17 mouse cellular contexts compared by ENCODE assay signal in genomic region chr3:59101218-59101986, GRCm38 (mm10). TPM values are rescaled to one million over a fixed set of nuclear protein-coding genes. Genes with fewer than 3 reads are reported as not detected.
DNase-seq lines count a peak whose midpoint lies in the region; ATAC-seq and TF ChIP-seq lines count a peak whose summit lies in the region.
"Had no signal": no experiment of that assay in that cellular context is flagged by ENCODE, and none has a peak within 500 bp of the region (broad histone marks: within the 10 kb centered on the region; RNA-seq: fewer than 3 reads in every experiment).

Gene Gpr171 (minus strand): TSS chr3:59101821.

- no peaks in the 10 kb centered on the region; the same call in 1 of the 2 replicates for H3K79me2 ChIP-seq in CH12.LX (replicated peaks; ENCODE audit: control insufficient read depth, extremely low read depth, insufficient read depth, poor library complexity, severe bottlenecking)

- ATAC-seq in heart, embryonic 16.5 days (replicated peaks; ENCODE audit: extremely low read depth, insufficient read depth, low FRiP score) = no peak
- ATAC-seq in liver, embryonic 16.5 days (ENCODE audit: low read depth) = no peak
- ATAC-seq in stomach, postnatal 0 days (ENCODE audit: low FRiP score, low TSS enrichment) = no peak
- ATAC-seq: intestine, embryonic 16.5 days had no signal

- WGBS in heart, embryonic 16.5 days = 68% methylated on average over 6 of the region's 6 CpGs
- 33% methylated on average over 6 of the region's 6 CpGs for WGBS in liver, embryonic 16.5 days (ENCODE audit: insufficient replicate concordance)
- WGBS in stomach, postnatal 0 days = 72% methylated on average over 6 of the region's 6 CpGs

- DNase-seq in heart, postnatal 14 days = no peak
- peak; percentile 81 for DNase-seq in CH12.LX (ENCODE audit: extremely low read depth)
- DNase-seq in thymus, postnatal 0 days (ENCODE audit: low spot score) = peak; percentile 72
- DNase-seq in kidney, postnatal 4 days = no peak
- no peak for DNase-seq in layer of hippocampus, adult 8-10 months (ENCODE audit: low spot score in 2 of 2)
- DNase-seq in stomach, postnatal 0 days (ENCODE audit: low spot score) = no peak
- DNase-seq: cerebellum, adult 11-12 months; heart, postnatal 36 days; kidney, postnatal 25 days; liver, embryonic 13.5 days; right cerebral cortex, postnatal 14 days had no signal

- no peak for TF ChIP-seq CTCF in CH12.LX (conservative IDR thresholded peaks at IDR 0.05 in 1 of 2, IDR thresholded peaks at IDR 0.05 in 1 of 2; ENCODE audit: low read depth in 2 of 2, low read length in 2 of 2)
- no peak for TF ChIP-seq CTCF in stomach, postnatal 0 days (IDR thresholded peaks at IDR 0.05; ENCODE audit: low read depth)

- no peaks in the 10 kb centered on the region for H3K9me3 ChIP-seq in heart, embryonic 16.5 days (replicated peaks; ENCODE audit: control insufficient read depth, low read length)
- peaks cover 40% of the 10 kb centered on the region for H3K9me3 ChIP-seq in CH12.LX (replicated peaks; ENCODE audit: low read length)
- no peaks in the 10 kb centered on the region for H3K9me3 ChIP-seq in liver, embryonic 16.5 days (replicated peaks; ENCODE audit: control insufficient read depth, low read length)
- H3K9me3 ChIP-seq in stomach, postnatal 0 days (ENCODE audit: control insufficient read depth, low read length) = no peaks in the 10 kb centered on the region
- H3K9me3 ChIP-seq: liver, embryonic 13.5 days had no signal

- no peaks in the 10 kb centered on the region for H3K36me3 ChIP-seq in heart, embryonic 16.5 days (ENCODE audit: control insufficient read depth, insufficient read depth)
- H3K36me3 ChIP-seq in CH12.LX (replicated peaks in 1 of 2; ENCODE audit: control insufficient read depth in 1 of 2, insufficient read depth in 1 of 2, low read length in 1 of 2) = peaks cover 19 to 42% of the 10 kb centered on the region in 2 experiments
- no peaks in the 10 kb centered on the region for H3K36me3 ChIP-seq in liver, embryonic 16.5 days (ENCODE audit: control insufficient read depth, insufficient read depth)
- H3K36me3 ChIP-seq in stomach, postnatal 0 days (ENCODE audit: control insufficient read depth, insufficient read depth, low read length) = no peaks in the 10 kb centered on the region
- H3K36me3 ChIP-seq: liver, embryonic 13.5 days had no signal

- TF ChIP-seq RAD21 in CH12.LX (IDR thresholded peaks at IDR 0.05; ENCODE audit: low read depth, low read length) = no peak; the same call in 1 of the 2 replicates

- H3K4me1 ChIP-seq in heart, embryonic 16.5 days (ENCODE audit: control insufficient read depth, insufficient read depth, low read length) = peaks cover 9% of the 10 kb centered on the region
- peaks cover 6 to 45% of the 10 kb centered on the region in 2 experiments; a peak in 3 of 4 replicates for H3K4me1 ChIP-seq in CH12.LX (ENCODE audit: control insufficient read depth in 1 of 2, insufficient read depth in 2 of 2)
- H3K4me1 ChIP-seq in liver, embryonic 16.5 days (ENCODE audit: control insufficient read depth, low read depth, low read length) = peaks cover 3% of the 10 kb centered on the region
- no peaks in the 10 kb centered on the region for H3K4me1 ChIP-seq in stomach, postnatal 0 days (replicated peaks; ENCODE audit: control insufficient read depth, insufficient read depth)

- no peak within 1 kb of the TSS for H3K9ac ChIP-seq in heart, embryonic 16.5 days (ENCODE audit: low read length)
- peak within 1 kb of the TSS; percentile 98 for H3K9ac ChIP-seq in CH12.LX (ENCODE audit: insufficient read depth, low read depth)
- no peak within 1 kb of the TSS for H3K9ac ChIP-seq in liver, embryonic 16.5 days (ENCODE audit: low read depth, low read length)
- H3K9ac ChIP-seq in stomach, postnatal 0 days (ENCODE audit: low read length) = no peak within 1 kb of the TSS
- H3K9ac ChIP-seq: liver, embryonic 13.5 days had no signal

- H3K4me3 ChIP-seq in heart, embryonic 16.5 days (ENCODE audit: low read length) = peak within 1 kb of the TSS; percentile 8; the same call in 1 of the 2 replicates
- peak within 1 kb of the TSS; percentile 54 to 59 (median 58) for H3K4me3 ChIP-seq in CH12.LX (replicated peaks in 1 of 3; ENCODE audit: low read depth in 2 of 3, low read length in 2 of 3, poor library complexity in 1 of 3)
- 0 out of 2 replicates have a peak within 1 kb of the TSS, but pooled peaks have one; percentile 3 for H3K4me3 ChIP-seq in liver, embryonic 16.5 days (ENCODE audit: low read depth, low read length)
- H3K4me3 ChIP-seq in stomach, postnatal 0 days (ENCODE audit: low read depth, low read length) = no peak within 1 kb of the TSS
- H3K4me3 ChIP-seq: liver, embryonic 13.5 days had no signal

- peak; percentile 64 for TF ChIP-seq POLR2A in CH12.LX (IDR thresholded peaks at IDR 0.05; ENCODE audit: low read depth, low read length)

- no peaks in the 10 kb centered on the region for H3K27me3 ChIP-seq in heart, embryonic 16.5 days (ENCODE audit: control insufficient read depth, insufficient read depth, low read length)
- H3K27me3 ChIP-seq in CH12.LX (replicated peaks) = no peaks in the 10 kb centered on the region
- no peaks in the 10 kb centered on the region for H3K27me3 ChIP-seq in liver, embryonic 16.5 days (ENCODE audit: control insufficient read depth, insufficient read depth, low read depth, low read length)
- no peaks in the 10 kb centered on the region for H3K27me3 ChIP-seq in stomach, postnatal 0 days (ENCODE audit: control insufficient read depth, insufficient read depth, low read length)
- H3K27me3 ChIP-seq: liver, embryonic 13.5 days had no signal

- no peak within 1 kb of the TSS for H3K27ac ChIP-seq in heart, embryonic 16.5 days (ENCODE audit: low read length)
- H3K27ac ChIP-seq in CH12.LX (ENCODE audit: insufficient read depth, low read depth) = peak within 1 kb of the TSS; percentile 87
- H3K27ac ChIP-seq in liver, embryonic 16.5 days (ENCODE audit: low read length) = no peak within 1 kb of the TSS
- no peak within 1 kb of the TSS for H3K27ac ChIP-seq in stomach, postnatal 0 days (replicated peaks)
- H3K27ac ChIP-seq: liver, embryonic 13.5 days; macrophage had no signal

- intact Hi-C loops in heart, postnatal 14 days (cut with DNase I) = no loop called here

- peak; percentile 94 for TF ChIP-seq EP300 in CH12.LX (IDR thresholded peaks at IDR 0.05; ENCODE audit: low read length)
- no peak for TF ChIP-seq EP300 in stomach, postnatal 0 days (optimal IDR thresholded peaks at IDR 0.05)

- in situ Hi-C loops in CH12.LX (cut with MboI; ENCODE audit: low pct_ligation_motif_present, low pct_unique_long_range_greater_than_20kb, low sequenced_read_pairs) = no loop called here

- dilution Hi-C loops in CH12.LX (cut with MboI; ENCODE audit: extremely low pct_ligation_motif_present, extremely low pct_unique_long_range_greater_than_20kb, low sequenced_read_pairs) = no loop called here

- no peak within 1 kb of the TSS; the same call in 1 of the 2 replicates for H3K4me2 ChIP-seq in heart, embryonic 16.5 days (ENCODE audit: low read depth, low read length)
- peak within 1 kb of the TSS; percentile 89 for H3K4me2 ChIP-seq in CH12.LX (ENCODE audit: insufficient read depth, low read depth, poor library complexity, severe bottlenecking)
- no peak within 1 kb of the TSS for H3K4me2 ChIP-seq in liver, embryonic 16.5 days (ENCODE audit: low read depth, low read length)
- no peak within 1 kb of the TSS for H3K4me2 ChIP-seq in stomach, postnatal 0 days (replicated peaks; ENCODE audit: low read depth)
- H3K4me2 ChIP-seq: liver, embryonic 13.5 days had no signal

TF ChIP-seq in CH12.LX, 34 proteins besides CTCF, POLR2A, EP300 and RAD21 (continues in another document):
- TF ChIP-seq SIN3A (IDR thresholded peaks at IDR 0.05; ENCODE audit: low read length) = no peak
- peak; percentile 73 for TF ChIP-seq TCF12 (IDR thresholded peaks at IDR 0.05; ENCODE audit: low read depth, low read length)
- TF ChIP-seq SMC3 (IDR thresholded peaks at IDR 0.05; ENCODE audit: low read depth, low read length) = no peak
- no peak for TF ChIP-seq UBTF (IDR thresholded peaks at IDR 0.05; ENCODE audit: low read depth, low read length)
- peak; percentile 50 for TF ChIP-seq ZNF384 (IDR thresholded peaks at IDR 0.05; ENCODE audit: low read depth, low read length)
- TF ChIP-seq KAT2A (IDR thresholded peaks at IDR 0.05; ENCODE audit: insufficient replicate concordance, low read length) = 0 out of 2 replicates have a peak, but pooled peaks have one; percentile 43
- TF ChIP-seq POLR2AphosphoS2 (IDR thresholded peaks at IDR 0.05; ENCODE audit: low read depth, low read length) = no peak
- TF ChIP-seq ETS1 (conservative IDR thresholded peaks at IDR 0.05; ENCODE audit: low read depth, low read length) = peak; percentile 94
- TF ChIP-seq ZMIZ1 (IDR thresholded peaks at IDR 0.05; ENCODE audit: low read depth, low read length) = no peak
- peak; percentile 79 for TF ChIP-seq MAFK (IDR thresholded peaks at IDR 0.05; ENCODE audit: insufficient replicate concordance, low read length)
- TF ChIP-seq IRF4 (IDR thresholded peaks at IDR 0.05; ENCODE audit: low read depth, low read length) = peak; percentile 89
- peak; percentile 44; the same call in 1 of the 2 replicates for TF ChIP-seq ELF1 (IDR thresholded peaks at IDR 0.05; ENCODE audit: low read depth, low read length)
- peak; percentile 92 for TF ChIP-seq BHLHE40 (IDR thresholded peaks at IDR 0.05; ENCODE audit: low read depth, low read length)
- no peak for TF ChIP-seq PAX5 (IDR thresholded peaks at IDR 0.05; ENCODE audit: low read length)
- no peak for TF ChIP-seq MYC (IDR thresholded peaks at IDR 0.05; ENCODE audit: low read depth, low read length)
- TF ChIP-seq HCFC1 (IDR thresholded peaks at IDR 0.05; ENCODE audit: low read depth, low read length) = no peak; the same call in 1 of the 2 replicates
- TF ChIP-seq MAZ (IDR thresholded peaks at IDR 0.05; ENCODE audit: low read depth, low read length) = no peak
- peak; percentile 63 for TF ChIP-seq JUN (IDR thresholded peaks at IDR 0.05; ENCODE audit: insufficient read depth, low read depth, low read length)
- no peak for TF ChIP-seq CHD2 (IDR thresholded peaks at IDR 0.05; ENCODE audit: low read length)
- TF ChIP-seq NELFE (IDR thresholded peaks at IDR 0.05; ENCODE audit: low read depth, low read length) = no peak
- TF ChIP-seq ZKSCAN1 (IDR thresholded peaks at IDR 0.05; ENCODE audit: borderline replicate concordance, low read depth, low read length) = no peak

RNA-seq across cellular contexts. Expression of gene Gpr171, which starts in this region (rescaled TPM):
- 1.5 and 3.5 TPM in 2 replicates for polyA plus RNA-seq in heart, embryonic 16.5 days (2015; fragmentation: Nextera tagmentation; extraction: Ambion mirVana)
- total RNA-seq in heart, postnatal 14 days (2021) = under 1 TPM; 0.29 to 0.56 TPM
- total RNA-seq in CH12.LX (2012; rRNA removed) (12.6 and 15.4 TPM in 2 replicates), CH12.LX (2014; rRNA removed) (59.4 and 65.8 TPM in 2 replicates)
- polyA plus RNA-seq in CH12.LX (2012; ENCODE audit: insufficient read length, low read depth) = 18.4 and 20.9 TPM in 2 replicates
- polyA plus RNA-seq in liver, embryonic 16.5 days (2015; fragmentation: Nextera tagmentation; extraction: Ambion mirVana) = 0.73 and 0.84 TPM in 2 replicates
- 26.4 and 27.8 TPM in 2 replicates for polyA plus RNA-seq in thymus, postnatal 0 days (2015; fragmentation: Nextera tagmentation; extraction: Ambion mirVana)
- not detected for total RNA-seq in layer of hippocampus, adult 8-10 months (2022)
- 0.19 and 0.33 TPM in 2 replicates for polyA plus RNA-seq in stomach, postnatal 0 days (2015; fragmentation: Nextera tagmentation; extraction: Ambion mirVana)
- total RNA-seq: left cerebral cortex, adult 18-20 months had no signal
- polyA plus RNA-seq: frontal cortex, adult 2 months had no signal

Comparison
In these comparisons a context has a peak if more than half of its experiments do, and no peak if none do; other contexts are left out.
1. RNA of gene Gpr171 (total RNA-seq): 12.6 to 65.8 TPM in CH12.LX; 0.29 to 0.56 TPM in heart, postnatal 14 days and not detected in layer of hippocampus, adult 8-10 months; every median in the first group is over 4 times any median in the second.
2. DNase-seq: peak in CH12.LX (single experiment) and thymus, postnatal 0 days (single experiment); none in heart, postnatal 14 days (0 of 2), kidney, postnatal 4 days (0 of 2), layer of hippocampus, adult 8-10 months (0 of 2) and stomach, postnatal 0 days (single experiment).